Mouse (Mus musculus) T-helper 17 cell (primary cell): ENCODE results near the gene Ttc38.

ENCODE experiments used
- in situ Hi-C, 2 experiments: fragments of 300-600 bp; cut with MboI, MseI; formaldehyde crosslinking; loops; 1 replicate in 1 of 2; 2 replicates in 1 of 2; pipeline ENCODE4 v1.15.1; 2025; ENCODE audit warnings: high pct_unique_total_duplicates in 2 of 2

The Ttc38 gene

DNA sequence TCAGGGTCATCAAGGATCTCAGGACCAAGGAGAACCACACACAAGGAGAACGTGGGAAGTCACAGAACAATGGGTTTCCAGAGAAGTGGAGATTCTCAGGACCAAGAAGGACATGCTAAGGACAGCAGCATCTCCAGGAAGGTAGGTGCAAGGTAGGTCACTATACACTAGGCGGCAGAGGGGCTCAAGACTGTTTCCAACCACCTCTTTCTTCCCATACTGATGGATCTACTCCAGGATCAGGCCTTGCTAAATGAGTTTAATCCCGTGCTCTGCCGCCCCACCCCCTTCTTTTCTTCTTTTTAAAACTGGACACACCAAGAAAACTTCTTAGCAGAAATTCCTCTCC is 10.1 kb upstream of the Ttc38 start:
- in situ Hi-C loops: no loop called here

- in situ Hi-C loops: no loop called here
These were observed 5.4 kb upstream of the Ttc38 start for GRCm38 (mm10) chr15:85826676-85827075.

- in situ Hi-C loops: no loop called here
These were observed 4.0 kb upstream of the Ttc38 start for GRCm38 (mm10) chr15:85828071-85828470.

DNA sequence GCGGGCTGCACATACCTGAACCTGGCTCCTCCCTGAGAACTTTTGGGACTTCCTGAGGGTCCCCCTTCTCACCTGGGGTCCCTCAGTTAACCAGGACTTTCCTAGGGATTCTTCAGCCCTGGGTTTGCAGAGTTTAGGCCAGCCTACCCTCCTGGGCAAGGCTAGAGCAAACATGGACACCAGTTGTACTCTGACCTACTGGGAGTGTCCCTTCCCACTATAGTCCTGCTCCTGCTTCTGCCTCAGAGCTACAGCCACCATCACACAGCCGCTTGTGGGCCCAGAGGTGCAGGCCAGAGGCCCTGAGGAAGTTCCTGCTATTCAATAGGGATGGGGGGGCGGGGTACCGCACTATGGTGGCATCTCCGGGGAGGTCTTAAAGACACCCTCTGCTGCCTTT is 2.6 kb upstream of the Ttc38 start:
- in situ Hi-C loops: no loop called here

GRCm38 (mm10) chr15:85832599-85832998 is 493 bp downstream of the Ttc38 start:
- in situ Hi-C loops: no loop called here

- in situ Hi-C loops: no loop called here
These were observed 3.2 kb downstream of the Ttc38 start for GRCm38 (mm10) chr15:85835335-85835734.

- in situ Hi-C loops: no loop called here
These were observed 4.8 kb downstream of the Ttc38 start for GRCm38 (mm10) chr15:85836887-85837286.

DNA sequence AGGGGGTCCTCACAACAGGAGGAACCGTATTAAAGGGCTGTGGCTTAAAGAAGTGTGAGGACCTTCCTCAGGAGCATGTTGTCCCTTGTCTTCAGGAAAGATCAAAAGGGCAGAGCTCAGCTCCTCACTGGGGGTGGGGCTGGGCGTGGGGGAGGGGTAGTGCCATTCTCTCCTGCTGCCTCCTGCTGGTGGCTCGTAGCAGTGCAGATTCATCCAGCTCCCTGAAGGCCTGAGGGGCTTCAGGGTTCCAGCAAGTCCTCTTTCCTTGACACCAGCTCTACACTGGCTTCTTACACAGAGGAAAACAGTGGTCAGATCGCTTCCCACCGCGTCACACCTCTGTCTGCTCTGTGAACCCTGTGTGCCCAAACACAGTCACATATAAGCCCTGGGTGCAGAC is 8.9 kb downstream of the Ttc38 start:
- in situ Hi-C loops: loop anchor here (5.0 kb wide), 1 partner anchor 124 kb away; no protein-coding TSS in a partner anchor

- in situ Hi-C loops: loop anchor here (5.0 kb wide), 1 partner anchor 125 kb away; no protein-coding TSS in a partner anchor
These were observed 9.8 kb downstream of the Ttc38 start for GRCm38 (mm10) chr15:85841796-85842360.

GRCm38 (mm10) chr15:85845071-85845470 is 13.0 kb downstream of the Ttc38 start:
- in situ Hi-C loops: no loop called here

- in situ Hi-C loops: loop anchor here (5.0 to 25.0 kb wide), 2 partner anchors 220 to 240 kb away; no protein-coding TSS in a partner anchor
These were observed 19.7 kb downstream of the Ttc38 start for GRCm38 (mm10) chr15:85851656-85852392.

GRCm38 (mm10) chr15:85858980-85859489 is 26.9 kb downstream of the Ttc38 start:
- in situ Hi-C loops: loop anchor here in 1 of 2 experiments (25.0 kb wide), 1 partner anchor 247 kb away; no protein-coding TSS in a partner anchor

DNA sequence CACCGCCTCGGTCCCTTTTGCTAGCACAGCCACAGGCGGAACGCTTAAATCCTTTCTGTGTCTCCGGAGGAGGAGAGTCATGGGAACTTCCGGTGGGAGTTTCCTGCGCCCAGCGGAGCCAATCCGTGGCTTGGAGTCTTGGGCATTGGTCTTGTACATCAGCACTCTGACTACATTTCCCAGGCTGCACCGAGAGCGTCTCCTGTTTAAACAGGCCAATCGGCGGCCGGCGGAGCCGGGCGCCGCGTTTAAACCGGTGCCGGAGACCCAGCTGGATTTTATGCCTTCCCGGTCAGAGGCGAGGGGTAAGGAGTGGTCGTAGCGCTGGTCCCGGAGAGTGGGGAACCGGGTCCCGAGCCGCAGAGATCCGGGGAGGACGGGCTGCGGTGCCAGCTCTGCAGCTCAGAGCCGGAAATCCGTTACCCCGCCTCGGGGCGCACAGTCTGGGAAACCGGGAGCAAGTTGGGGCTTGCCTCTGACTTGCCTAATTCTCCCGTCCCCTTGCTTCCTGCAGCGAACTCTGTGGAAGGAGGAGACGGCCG is 27.5 kb downstream of the Ttc38 start, which contains the start of gene Gtse1:
TSS of gene Gtse1 (plus strand) at position 256 of the 542 bp plus-strand sequence.
- in situ Hi-C loops: loop anchor here in 1 of 2 experiments (25.0 kb wide), 1 partner anchor 247 kb away; no protein-coding TSS in a partner anchor

GRCm38 (mm10) chr15:85865913-85866312 is 33.8 kb downstream of the Ttc38 start:
- in situ Hi-C loops: loop anchor here in 1 of 2 experiments (25.0 kb wide), 1 partner anchor 254 kb away; no protein-coding TSS in a partner anchor

DNA sequence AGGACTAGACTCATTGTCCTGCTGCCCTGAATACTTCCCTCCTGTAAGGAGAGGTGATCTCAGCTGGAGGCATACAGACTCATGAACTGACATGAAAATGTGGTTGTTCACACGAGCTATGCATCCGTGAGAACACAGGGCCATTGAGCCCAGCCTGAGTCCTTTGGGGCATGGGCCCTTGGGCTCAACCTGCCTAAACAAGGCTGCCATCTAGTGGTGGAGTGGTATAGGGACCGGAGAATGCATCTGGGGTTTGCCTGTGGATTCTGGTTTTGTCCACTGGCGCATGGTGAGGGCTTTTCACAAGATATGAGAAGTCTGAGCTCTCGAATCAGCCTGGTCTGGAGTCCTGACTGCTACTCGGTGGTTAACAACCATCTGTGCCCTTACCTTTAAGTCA is 35.6 kb downstream of the Ttc38 start:
- in situ Hi-C loops: loop anchor here in 1 of 2 experiments (25.0 kb wide), 1 partner anchor 255 kb away; no protein-coding TSS in a partner anchor

DNA sequence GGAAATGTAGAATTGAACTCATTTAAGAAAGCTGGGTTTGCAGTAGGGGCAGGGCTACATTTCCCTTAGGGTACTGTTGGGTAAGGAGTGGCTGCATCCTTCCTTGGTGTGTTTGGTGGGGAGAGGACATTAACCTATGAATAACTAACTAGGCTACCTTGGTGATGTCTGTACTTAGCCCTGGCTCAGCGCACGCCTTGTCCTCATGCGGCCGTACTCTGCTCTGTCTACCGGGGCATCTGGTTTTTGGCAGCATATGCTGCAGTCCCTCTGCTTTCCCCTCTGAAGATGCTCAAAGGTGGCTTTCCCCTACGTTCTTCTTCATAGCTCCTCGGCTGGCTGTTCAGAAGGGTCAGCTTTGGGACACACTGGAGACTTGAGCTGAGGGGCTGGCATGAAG is 45.2 kb downstream of the Ttc38 start:
- in situ Hi-C loops: no loop called here

DNA sequence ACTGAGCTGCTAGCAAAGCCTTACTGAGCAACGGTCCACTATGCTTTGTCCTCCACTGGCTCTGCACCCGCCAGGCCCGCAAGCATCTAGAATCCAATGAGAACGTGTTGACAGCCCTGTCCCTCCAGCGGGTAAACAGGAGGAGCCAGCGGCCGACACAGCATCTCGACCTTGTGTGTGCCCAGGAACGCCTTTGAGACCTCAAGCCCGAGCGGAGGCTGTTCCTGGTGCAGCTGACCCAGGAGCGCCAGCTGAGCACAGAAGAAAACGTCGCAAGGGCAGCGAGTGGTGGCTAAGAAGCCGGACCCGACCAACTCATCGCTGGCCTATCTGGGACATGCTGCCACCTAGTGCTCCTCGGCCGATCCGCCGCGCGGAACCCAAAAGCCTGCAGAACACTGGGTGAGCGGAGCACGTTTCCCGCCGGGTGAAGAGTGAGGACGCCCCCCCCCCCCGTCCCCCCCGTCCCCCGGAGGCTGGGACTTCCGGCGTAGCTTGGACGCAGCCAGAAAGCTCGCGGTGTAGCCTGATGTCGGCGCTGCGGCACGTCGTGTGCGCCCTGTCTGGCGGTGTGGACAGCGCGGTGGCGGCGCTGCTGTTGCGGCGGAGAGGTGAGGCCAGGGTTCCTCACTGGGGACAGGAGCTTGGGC is 46.9 kb downstream of the Ttc38 start, which contains the start of gene Trmu:
TSS of gene Trmu (plus strand) at position 465 of the 650 bp plus-strand sequence.
- in situ Hi-C loops: no loop called here

DNA sequence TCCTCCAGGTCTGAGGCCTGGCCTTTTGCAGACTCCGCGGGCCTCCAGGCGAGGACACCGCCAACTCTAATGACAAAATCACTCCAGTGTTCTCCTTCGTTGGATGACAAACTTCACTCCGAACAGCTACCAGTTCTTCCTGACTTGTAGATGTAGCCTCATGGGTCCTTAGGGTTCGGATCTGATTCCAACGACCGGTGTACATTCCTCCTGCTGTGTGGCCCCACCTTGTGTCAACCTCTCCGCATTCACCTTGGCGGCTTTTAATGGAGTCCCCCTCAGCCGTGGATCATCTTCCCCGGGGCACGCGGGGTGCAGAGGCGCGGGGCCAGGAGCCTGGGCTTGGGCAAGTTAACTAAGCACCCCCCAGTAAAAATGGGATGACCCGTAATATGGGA is 47.4 kb downstream of the Ttc38 start:
- in situ Hi-C loops: no loop called here

GRCm38 (mm10) chr15:85885606-85886005 is 53.5 kb downstream of the Ttc38 start:
- in situ Hi-C loops: no loop called here

DNA sequence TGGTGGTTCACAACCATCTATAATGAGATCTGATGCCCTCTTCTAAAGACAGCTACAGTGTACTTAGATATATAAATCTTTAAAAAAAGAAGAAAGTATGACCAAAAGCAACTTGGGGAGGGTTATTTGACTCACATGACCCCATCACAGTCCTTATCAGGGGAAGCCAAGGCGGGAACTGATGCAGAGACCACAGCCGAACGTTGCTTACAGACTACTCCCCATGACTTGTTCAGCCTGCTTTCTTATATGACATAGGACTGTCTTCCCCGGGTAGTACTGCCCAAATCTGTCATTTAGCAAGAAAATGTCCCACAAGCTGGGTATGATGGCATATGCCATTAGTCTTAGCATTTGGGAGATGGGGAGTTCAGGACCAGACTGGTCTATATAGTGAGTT is 57.1 kb downstream of the Ttc38 start:
- in situ Hi-C loops: no loop called here

DNA sequence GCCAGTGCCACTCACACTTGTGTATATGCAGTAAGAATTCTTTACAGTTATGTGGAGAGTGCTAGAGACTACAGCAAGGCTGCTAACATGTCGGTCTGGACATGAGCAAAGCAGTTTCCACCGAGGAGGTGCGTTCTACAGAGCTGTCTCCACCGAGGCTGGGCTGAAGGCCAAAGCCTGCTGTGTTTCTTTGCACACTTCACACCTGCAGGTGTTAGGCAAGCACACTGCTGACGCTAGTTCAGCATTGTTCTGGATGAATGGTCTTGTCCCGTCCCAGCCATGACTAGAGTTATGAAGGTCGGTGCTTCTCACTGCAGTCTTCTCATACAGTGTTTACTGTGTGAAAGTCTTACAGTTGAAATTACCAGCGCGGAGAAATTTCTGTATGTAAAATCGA is 59.9 kb downstream of the Ttc38 start:
- in situ Hi-C loops: no loop called here
